Mouse (Mus musculus): ENCODE measurements around the gene Hist1h2ao. TPM values are rescaled to one million over a fixed set of nuclear protein-coding genes. Genes with fewer than 3 reads are reported as not detected.
"Not testable (repeated sequence)": the region's sequence is repeated elsewhere in the genome, so short reads cannot be mapped to it uniquely, and the experiment has no call there.

The Hist1h2ao gene
- not detected in 2 replicates for polyA plus RNA-seq (2016; fragmentation: Nextera tagmentation; extraction: Ambion mirVana)

DNA sequence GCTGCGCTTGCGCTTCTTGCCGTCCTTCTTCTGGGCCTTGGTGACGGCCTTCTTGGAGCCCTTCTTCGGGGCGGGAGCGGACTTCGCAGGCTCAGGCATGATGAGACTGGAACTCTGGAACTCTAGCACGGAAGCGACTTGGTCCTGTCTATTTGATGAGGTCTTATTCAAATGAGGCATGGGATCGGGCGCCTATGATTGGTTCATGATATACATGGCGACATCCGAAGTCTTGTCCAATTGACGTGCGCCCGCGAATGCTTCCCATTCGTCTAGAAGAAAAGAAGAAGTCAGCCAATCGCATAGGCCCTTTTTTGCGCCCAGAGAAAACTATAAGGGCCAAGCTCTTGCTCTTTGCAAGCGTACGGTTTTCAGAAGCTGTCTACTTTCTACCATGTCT, at the start of gene Hist1h2ao, which contains the start of gene Hist1h2bq:
TSS of gene Hist1h2ao (plus strand) at position 393 of the 400 bp plus-strand sequence.
TSS of gene Hist1h2bq (minus strand) at position 125 of the 400 bp plus-strand sequence.
- peak; percentile 96 for ATAC-seq (ENCODE audit: insufficient number of reproducible peaks, insufficient read depth, low FRiP score, low TSS enrichment)
- H3K27ac ChIP-seq; H3K4me1 ChIP-seq; H3K27me3 ChIP-seq; H3K9me3 ChIP-seq; H3K4me3 ChIP-seq; H3K4me2 ChIP-seq (replicated peaks); H3K9ac ChIP-seq; H3K36me3 ChIP-seq: not testable (repeated sequence)
- WGBS, result no CpG with 5 or more reads among the region's 23 CpGs

DNA sequence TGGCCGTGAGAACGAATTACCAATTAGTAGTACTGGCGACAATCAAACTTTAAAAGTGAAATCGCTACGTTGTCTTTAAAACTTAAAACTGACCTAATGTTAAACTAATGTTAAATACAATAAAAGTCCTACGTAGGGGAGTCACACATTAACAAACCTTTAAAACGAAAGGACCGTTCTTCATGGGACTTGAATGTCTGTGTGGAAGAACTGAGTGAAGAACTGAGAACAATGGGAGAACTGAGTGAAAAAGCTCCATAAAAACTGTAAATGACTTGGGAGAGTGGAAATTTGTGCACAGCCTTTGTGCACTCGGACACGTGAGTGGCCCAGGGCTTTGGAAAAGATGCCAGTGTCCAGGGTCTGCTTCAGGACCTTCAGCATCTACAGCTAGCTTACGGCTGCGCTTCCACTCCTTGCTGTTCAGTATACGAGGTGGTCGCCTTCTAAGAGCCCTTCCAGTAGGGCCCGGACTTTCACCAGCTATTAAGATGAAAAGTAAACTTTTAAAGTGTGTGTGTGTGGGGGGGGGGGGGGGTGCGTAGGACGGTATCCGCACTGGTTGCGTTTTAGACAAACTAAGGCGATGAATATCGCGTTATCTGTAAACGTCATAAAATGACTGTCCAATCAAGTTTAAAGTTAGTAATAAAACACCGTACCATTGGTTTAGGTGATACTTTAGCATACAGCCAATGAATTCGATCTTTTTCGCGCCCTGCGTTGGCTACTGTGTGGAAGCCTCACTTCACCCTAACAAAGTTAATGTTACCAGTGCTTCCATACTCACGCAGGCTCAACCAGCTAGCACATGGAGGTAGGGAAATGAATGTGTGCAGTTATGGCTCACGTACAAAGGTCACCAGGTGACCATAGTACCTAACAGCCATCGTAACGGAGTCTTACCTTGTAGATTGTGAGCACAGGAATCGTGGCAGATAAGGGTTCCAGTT, 31.2 kb upstream of the Hist1h2ao start:
- Histone ChIP-seq H3K4me2 (replicated peaks) (peak overlapping the region; percentile 84), H3K27ac (peak overlapping the region; percentile 99), H3K9me3 (no peaks in the 10 kb centered on the region), H3K4me3 (peak overlapping the region; percentile 66), H3K27me3 (no peaks in the 10 kb centered on the region), H3K9ac (peak overlapping the region; percentile 92), H3K36me3 (no peaks in the 10 kb centered on the region), H3K4me1 (peaks cover 6% of the 10 kb centered on the region; the same call in 1 of the 2 replicates)
- WGBS, result 5% methylated on average over 33 of the region's 33 CpGs
- ATAC-seq (ENCODE audit: insufficient number of reproducible peaks, insufficient read depth, low FRiP score, low TSS enrichment), result peak; percentile 85

DNA sequence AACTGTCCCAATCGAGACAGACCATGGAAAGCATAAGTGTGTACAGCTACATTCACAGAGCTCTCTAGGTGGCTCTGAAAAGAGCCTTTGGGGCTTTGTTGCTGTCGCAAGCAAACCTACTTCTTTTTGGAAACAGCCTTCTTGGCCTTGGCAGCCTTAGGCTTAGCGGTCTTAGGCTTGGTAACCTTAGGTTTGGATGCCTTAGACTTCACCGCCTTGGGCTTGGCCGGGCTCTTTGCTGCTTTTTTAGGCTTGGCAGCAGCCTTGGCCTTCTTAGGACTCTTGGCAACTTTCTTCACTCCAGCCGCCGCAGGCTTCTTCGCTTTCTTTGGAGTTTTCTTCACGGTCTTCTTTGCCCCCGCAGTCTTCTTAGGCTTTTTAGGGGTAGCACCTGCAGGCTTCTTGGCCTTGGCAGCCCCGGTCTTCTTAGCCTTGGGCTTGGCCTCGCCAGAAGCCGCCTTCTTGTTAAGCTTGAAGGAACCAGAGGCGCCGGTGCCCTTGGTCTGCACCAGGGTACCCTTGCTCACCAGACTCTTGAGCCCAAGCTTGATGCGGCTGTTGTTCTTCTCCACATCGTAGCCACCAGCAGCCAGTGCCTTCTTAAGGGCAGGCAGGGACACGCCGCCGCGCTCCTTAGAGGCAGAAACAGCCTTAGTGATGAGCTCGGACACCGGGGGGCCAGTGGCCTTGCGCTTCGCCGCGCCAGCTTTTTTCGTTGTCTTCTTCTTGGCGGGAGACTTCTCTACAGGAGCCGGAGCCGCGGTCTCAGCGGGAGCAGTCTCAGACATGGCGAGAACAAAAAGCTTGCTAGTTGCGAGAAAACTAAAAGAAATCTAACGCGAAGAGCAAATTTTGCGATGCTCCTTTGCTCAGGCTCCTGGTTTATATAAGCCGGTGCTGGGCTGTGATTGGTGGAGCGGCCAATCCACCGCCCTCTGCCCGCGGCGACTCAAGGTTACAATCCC, 30.2 kb upstream of the Hist1h2ao start, which contains the start of gene Hist1h1b:
TSS of gene Hist1h1b (minus strand) at position 859 of the 965 bp plus-strand sequence.
- Histone ChIP-seq H3K4me2 (replicated peaks) (peak within 1 kb of the TSS; percentile 84), H3K4me1 (peaks cover 10% of the 10 kb centered on the region; the same call in 1 of the 2 replicates), H3K36me3 (no peaks in the 10 kb centered on the region), H3K9ac (peak within 1 kb of the TSS; percentile 92), H3K4me3 (peak within 1 kb of the TSS; percentile 66), H3K27ac (peak within 1 kb of the TSS; percentile 99), H3K9me3 (no peaks in the 10 kb centered on the region), H3K27me3 (no peaks in the 10 kb centered on the region)
- WGBS, result under 1% methylated on average over 44 of the region's 44 CpGs
- peak; percentile 23; the same call in 1 of the 2 replicates for ATAC-seq (ENCODE audit: insufficient number of reproducible peaks, insufficient read depth, low FRiP score, low TSS enrichment)

DNA sequence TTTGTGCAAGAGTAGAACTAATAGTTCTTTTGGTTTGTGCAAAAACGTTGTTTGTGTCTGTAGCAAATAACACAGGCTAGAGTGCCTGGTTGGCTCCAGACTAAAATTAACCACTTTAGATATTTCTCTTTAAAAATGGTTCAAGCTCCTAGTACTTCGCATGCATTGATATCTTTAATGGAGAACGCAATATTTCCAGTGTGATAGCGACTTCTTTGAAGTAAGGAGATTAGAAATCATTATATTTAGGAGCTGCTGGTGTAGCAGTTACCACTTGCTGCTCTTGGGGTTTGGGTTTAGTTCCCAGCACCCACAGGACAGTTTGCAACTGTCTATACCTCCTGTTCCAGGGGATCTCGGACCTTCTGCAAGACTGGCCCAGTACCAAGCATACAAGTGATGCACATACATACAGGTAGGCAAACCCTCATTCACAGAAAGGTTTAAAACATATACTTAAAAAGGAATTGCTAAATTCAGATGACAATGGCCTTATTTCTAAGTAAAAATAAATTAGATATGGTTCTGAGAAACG, 29.2 kb upstream of the Hist1h2ao start:
- H3K27me3 ChIP-seq, result no peaks in the 10 kb centered on the region
- H3K9ac ChIP-seq, result no peak overlapping the region
- H3K4me2 ChIP-seq (replicated peaks), result peak overlapping the region; percentile 84
- H3K4me3 ChIP-seq, result peak overlapping the region; percentile 66
- H3K36me3 ChIP-seq, result no peaks in the 10 kb centered on the region
- H3K4me1 ChIP-seq, result peaks cover 16% of the 10 kb centered on the region
- no peak for ATAC-seq (ENCODE audit: insufficient number of reproducible peaks, insufficient read depth, low FRiP score, low TSS enrichment)
- H3K9me3 ChIP-seq, result no peaks in the 10 kb centered on the region
- WGBS, result 40% methylated on average over 6 of the region's 6 CpGs
- peak overlapping the region; percentile 99 for H3K27ac ChIP-seq

DNA sequence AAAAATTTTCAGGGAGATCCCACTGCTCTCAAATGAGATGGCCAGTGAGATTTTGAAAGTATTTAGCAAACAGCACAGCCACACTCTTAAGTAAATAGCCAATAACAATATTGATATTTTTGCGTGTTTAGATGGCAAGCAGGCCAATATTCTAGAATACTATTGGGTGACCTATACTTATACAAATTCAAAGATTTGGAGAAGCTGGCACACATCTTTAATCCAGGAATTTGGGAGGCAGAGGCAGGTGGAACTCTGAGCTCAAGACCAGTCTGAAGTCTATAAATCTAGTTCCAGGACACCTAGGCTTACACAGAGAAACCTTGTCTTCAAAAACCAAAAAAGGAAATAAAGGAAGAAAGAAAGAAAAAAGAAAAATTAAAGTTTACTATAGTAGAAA, 28.6 kb upstream of the Hist1h2ao start:
- no peaks in the 10 kb centered on the region for H3K36me3 ChIP-seq
- no peak overlapping the region for H3K9ac ChIP-seq
- H3K4me2 ChIP-seq (replicated peaks), result no peak overlapping the region
- H3K9me3 ChIP-seq, result no peaks in the 10 kb centered on the region
- ATAC-seq (ENCODE audit: insufficient number of reproducible peaks, insufficient read depth, low FRiP score, low TSS enrichment), result no peak
- 0 out of 2 replicates have a peak overlapping the region, but pooled peaks have one; percentile 60 for H3K27ac ChIP-seq
- WGBS, result 84% methylated on average over 1 of the region's 1 CpGs
- H3K27me3 ChIP-seq, result no peaks in the 10 kb centered on the region
- H3K4me3 ChIP-seq, result no peak overlapping the region
- H3K4me1 ChIP-seq, result peaks cover 19% of the 10 kb centered on the region

DNA sequence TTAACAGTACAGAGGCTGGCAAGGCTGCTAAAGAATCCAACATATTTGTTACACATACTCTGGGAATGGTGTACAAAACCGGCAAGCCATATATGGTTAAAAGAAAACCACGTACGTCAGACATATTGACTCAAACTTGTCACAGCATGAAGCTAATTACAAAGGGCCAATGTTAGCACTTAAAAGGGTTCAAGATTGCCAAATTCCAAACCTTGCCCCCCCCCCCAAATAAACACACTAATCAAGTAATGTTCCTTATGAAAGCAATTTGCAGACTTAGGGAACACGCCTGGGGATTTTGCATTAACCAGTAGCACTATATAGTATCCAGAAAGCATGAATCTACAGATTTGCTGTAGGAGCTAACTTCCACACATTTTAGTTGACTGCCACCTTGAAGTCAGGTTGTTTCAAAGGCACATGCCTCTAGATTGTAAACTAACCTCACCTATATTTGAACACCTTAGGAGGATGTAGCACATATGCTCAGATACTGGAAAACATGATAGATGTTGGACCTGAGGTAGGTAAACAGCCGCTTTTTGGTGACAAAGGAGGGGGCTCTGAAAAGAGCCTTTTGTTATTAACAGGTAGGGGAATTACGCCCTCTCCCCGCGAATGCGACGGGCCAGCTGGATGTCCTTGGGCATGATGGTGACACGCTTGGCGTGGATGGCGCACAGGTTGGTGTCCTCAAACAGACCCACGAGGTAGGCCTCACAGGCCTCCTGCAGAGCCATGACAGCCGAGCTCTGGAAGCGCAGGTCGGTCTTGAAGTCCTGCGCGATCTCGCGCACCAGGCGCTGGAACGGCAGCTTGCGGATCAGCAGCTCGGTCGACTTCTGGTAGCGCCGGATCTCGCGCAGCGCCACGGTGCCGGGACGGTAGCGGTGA, 27.7 kb upstream of the Hist1h2ao start:
- not testable (repeated sequence) for ATAC-seq (ENCODE audit: insufficient number of reproducible peaks, insufficient read depth, low FRiP score, low TSS enrichment)

DNA sequence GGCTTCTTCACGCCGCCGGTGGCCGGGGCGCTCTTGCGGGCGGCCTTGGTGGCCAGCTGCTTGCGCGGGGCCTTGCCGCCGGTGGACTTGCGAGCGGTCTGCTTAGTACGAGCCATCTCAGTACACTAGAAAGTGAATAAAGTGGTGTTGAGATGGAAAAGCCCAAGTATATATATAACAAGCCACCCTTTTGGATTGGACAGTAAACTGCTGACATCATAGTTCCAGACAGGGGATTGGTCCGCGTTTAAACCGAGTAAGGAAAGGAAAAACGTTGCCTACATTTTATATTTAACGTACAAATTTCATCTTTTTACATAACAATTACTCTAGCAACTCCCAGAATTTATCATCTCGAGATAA, 27.0 kb upstream of the Hist1h2ao start, which contains the start of gene Hist1h3i:
TSS of gene Hist1h3i (minus strand) at position 116 of the 363 bp plus-strand sequence.
- H3K27me3 ChIP-seq, result no peaks in the 10 kb centered on the region
- H3K36me3 ChIP-seq, result no peaks in the 10 kb centered on the region
- ATAC-seq (ENCODE audit: insufficient number of reproducible peaks, insufficient read depth, low FRiP score, low TSS enrichment), result peak; percentile 79
- peak within 1 kb of the TSS; percentile 78 for H3K4me2 ChIP-seq (replicated peaks)
- 0% methylated on average over 15 of the region's 20 CpGs for WGBS
- H3K9ac ChIP-seq, result peak within 1 kb of the TSS; percentile 54; the same call in 1 of the 2 replicates
- H3K27ac ChIP-seq, result peak within 1 kb of the TSS; percentile 95
- no peaks in the 10 kb centered on the region for H3K9me3 ChIP-seq
- H3K4me3 ChIP-seq, result peak within 1 kb of the TSS; percentile 45
- H3K4me1 ChIP-seq, result peaks cover 19% of the 10 kb centered on the region

More for the DNA sequence above, 27.7 kb upstream of the Hist1h2ao start:
- Histone ChIP-seq H3K4me2 (replicated peaks) (peak overlapping the region; percentile 78), H3K9ac (peak overlapping the region; percentile 54; the same call in 1 of the 2 replicates), H3K4me1 (peaks cover 16% of the 10 kb centered on the region), H3K27ac (peak overlapping the region; percentile 95), H3K4me3 (peak overlapping the region; percentile 45)
- H3K27me3 ChIP-seq, H3K9me3 ChIP-seq, H3K36me3 ChIP-seq: not testable (repeated sequence)
- under 1% methylated on average over 17 of the region's 35 CpGs for WGBS

DNA sequence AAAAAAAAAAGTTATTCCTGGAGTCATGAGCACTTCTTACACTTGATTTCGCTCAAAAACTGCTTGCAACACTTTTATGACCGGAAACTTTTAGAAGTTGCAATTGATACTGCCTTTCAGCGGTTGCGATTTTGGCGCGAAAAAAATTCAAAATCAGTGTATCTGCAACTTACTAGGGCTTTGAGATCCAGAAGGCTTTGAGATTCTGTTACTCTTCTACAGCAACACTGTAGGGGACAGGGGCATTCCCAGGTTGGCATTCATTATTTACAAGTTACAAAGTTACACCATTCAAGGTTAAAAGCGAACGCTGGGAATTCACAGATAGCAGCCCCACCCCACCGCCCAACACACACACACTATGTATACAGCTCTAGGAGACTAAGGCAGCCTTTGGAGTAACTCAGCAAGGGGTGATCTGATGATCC, 26.5 kb upstream of the Hist1h2ao start:
- Histone ChIP-seq H3K4me2 (replicated peaks) (peak overlapping the region; percentile 49), H3K27me3 (no peaks in the 10 kb centered on the region), H3K27ac (peak overlapping the region; percentile 95), H3K36me3 (no peaks in the 10 kb centered on the region), H3K9me3 (no peaks in the 10 kb centered on the region), H3K9ac (peak overlapping the region; percentile 30; the same call in 1 of the 2 replicates), H3K4me3 (peak overlapping the region; percentile 45), H3K4me1 (peaks cover 23% of the 10 kb centered on the region)
- ATAC-seq (ENCODE audit: insufficient number of reproducible peaks, insufficient read depth, low FRiP score, low TSS enrichment), result no peak
- WGBS, result 3% methylated on average over 9 of the region's 9 CpGs

DNA sequence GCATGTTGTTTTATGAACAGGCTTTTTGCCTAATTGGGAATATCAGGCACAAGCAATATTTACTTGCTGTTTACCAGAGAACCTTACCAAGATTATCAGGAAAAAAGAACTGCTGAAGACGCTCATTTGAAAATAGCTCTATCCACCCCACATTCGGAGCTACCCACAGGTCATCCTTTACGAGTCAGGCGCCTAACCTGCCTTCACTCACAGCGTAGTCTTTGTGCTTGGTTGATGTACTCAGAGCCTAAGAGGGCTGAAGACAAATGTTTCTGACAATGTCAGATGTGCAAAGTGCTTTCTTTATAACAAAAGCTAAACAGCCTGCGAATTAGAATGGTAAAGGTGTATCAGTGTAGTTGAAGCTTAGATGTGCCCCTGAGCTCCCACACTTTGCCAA, 26.0 kb upstream of the Hist1h2ao start:
- no peak for ATAC-seq (ENCODE audit: insufficient number of reproducible peaks, insufficient read depth, low FRiP score, low TSS enrichment)
- no peaks in the 10 kb centered on the region for H3K9me3 ChIP-seq
- peak overlapping the region; percentile 30; the same call in 1 of the 2 replicates for H3K9ac ChIP-seq
- peak overlapping the region; percentile 49 for H3K4me2 ChIP-seq (replicated peaks)
- 0 out of 2 replicates have a peak overlapping the region, but pooled peaks have one; percentile 45 for H3K4me3 ChIP-seq
- H3K27me3 ChIP-seq, result no peaks in the 10 kb centered on the region
- peaks cover 23% of the 10 kb centered on the region for H3K4me1 ChIP-seq
- WGBS, result 31% methylated on average over 6 of the region's 6 CpGs
- H3K36me3 ChIP-seq, result no peaks in the 10 kb centered on the region
- peak overlapping the region; percentile 95 for H3K27ac ChIP-seq
